Mouse (Mus musculus): ENCODE results near the gene Ncaph2. TPM values are rescaled to one million over a fixed set of nuclear protein-coding genes. Genes with fewer than 3 reads are reported as not detected.

The Ncaph2 gene
- total RNA-seq, 1 experiment from 2014 or later = 83.3 TPM

- no peak for DNase-seq
Measured at GRCm38 (mm10) chr15:89340136-89340535, 15.4 kb upstream of the Ncaph2 start.

- DNase-seq = no peak
Measured at GRCm38 (mm10) chr15:89341678-89342077, 13.8 kb upstream of the Ncaph2 start.

GRCm38 (mm10) chr15:89343325-89343724 lies 12.2 kb upstream of the Ncaph2 start:
- no peak for DNase-seq

GRCm38 (mm10) chr15:89350447-89350846 lies 5.1 kb upstream of the Ncaph2 start:
- DNase-seq = no peak

- DNase-seq = no peak
Measured at GRCm38 (mm10) chr15:89351302-89351701, 4.2 kb upstream of the Ncaph2 start.

GRCm38 (mm10) chr15:89352054-89352453 lies 3.5 kb upstream of the Ncaph2 start:
- no peak for DNase-seq

- no peak for DNase-seq
Measured at GRCm38 (mm10) chr15:89352795-89353194, 2.7 kb upstream of the Ncaph2 start.

GRCm38 (mm10) chr15:89353837-89354236 lies 1.7 kb upstream of the Ncaph2 start:
- DNase-seq = no peak

GRCm38 (mm10) chr15:89354455-89354854 lies 1.1 kb upstream of the Ncaph2 start:
- no peak for DNase-seq

- DNase-seq = peak; percentile 93
Measured at GRCm38 (mm10) chr15:89356372-89356771, 853 bp downstream of the Ncaph2 start.

- no peak for DNase-seq
Measured at GRCm38 (mm10) chr15:89358784-89359183, 3.3 kb downstream of the Ncaph2 start.

GRCm38 (mm10) chr15:89363051-89363450 lies 7.5 kb downstream of the Ncaph2 start:
- DNase-seq = no peak

GRCm38 (mm10) chr15:89365141-89365551 lies 9.6 kb downstream of the Ncaph2 start:
- DNase-seq = no peak

- no peak for DNase-seq
Measured at GRCm38 (mm10) chr15:89372068-89372467, 16.5 kb downstream of the Ncaph2 start.

- no peak for DNase-seq
Measured at GRCm38 (mm10) chr15:89372536-89372935, 17.0 kb downstream of the Ncaph2 start.

- DNase-seq = peak; percentile 93
Measured at GRCm38 (mm10) chr15:89373027-89373761, 17.7 kb downstream of the Ncaph2 start.

- peak; percentile 97 for DNase-seq
Measured at GRCm38 (mm10) chr15:89373762-89374248, 18.3 kb downstream of the Ncaph2 start, which contains the start of gene Sco2. TSS of gene Sco2 (minus strand) at chr15:89373846.

GRCm38 (mm10) chr15:89374340-89374739 lies 18.8 kb downstream of the Ncaph2 start:
- no peak for DNase-seq

- DNase-seq = no peak
Measured at GRCm38 (mm10) chr15:89374801-89375534, 19.4 kb downstream of the Ncaph2 start.

GRCm38 (mm10) chr15:89376040-89376439 lies 20.5 kb downstream of the Ncaph2 start:
- DNase-seq = no peak

- DNase-seq = no peak
Measured at GRCm38 (mm10) chr15:89376957-89377356, 21.4 kb downstream of the Ncaph2 start, which contains the start of gene Tymp. TSS of gene Tymp (minus strand) at chr15:89377039.

GRCm38 (mm10) chr15:89377362-89377761 lies 21.8 kb downstream of the Ncaph2 start:
- DNase-seq = no peak
